Mouse (Mus musculus): ENCODE measurements around the gene Atxn7l3b. TPM values are rescaled to one million over a fixed set of nuclear protein-coding genes. Genes with fewer than 3 reads are reported as not detected.

The Atxn7l3b gene
- total RNA-seq, 2 experiments from 2014 or later = 42.3 to 43.8 TPM

- intact Hi-C loops (cut with DNase I) = no loop called here
- no peak for DNase-seq
These were observed 46.7 kb downstream of the Atxn7l3b start for GRCm38 (mm10) chr10:112882149-112882548.

- intact Hi-C loops (cut with DNase I) = no loop called here
- DNase-seq = no peak
These were observed 52.0 kb downstream of the Atxn7l3b start for GRCm38 (mm10) chr10:112876655-112877393.
